Mouse (Mus musculus): Measurements from ENCODE around the gene Slc25a11. TPM values are rescaled to one million over a fixed set of nuclear protein-coding genes. Genes with fewer than 3 reads are reported as not detected.

Slc25a11 gene
- polyA plus RNA-seq, 1 experiment = 162 TPM

DNA sequence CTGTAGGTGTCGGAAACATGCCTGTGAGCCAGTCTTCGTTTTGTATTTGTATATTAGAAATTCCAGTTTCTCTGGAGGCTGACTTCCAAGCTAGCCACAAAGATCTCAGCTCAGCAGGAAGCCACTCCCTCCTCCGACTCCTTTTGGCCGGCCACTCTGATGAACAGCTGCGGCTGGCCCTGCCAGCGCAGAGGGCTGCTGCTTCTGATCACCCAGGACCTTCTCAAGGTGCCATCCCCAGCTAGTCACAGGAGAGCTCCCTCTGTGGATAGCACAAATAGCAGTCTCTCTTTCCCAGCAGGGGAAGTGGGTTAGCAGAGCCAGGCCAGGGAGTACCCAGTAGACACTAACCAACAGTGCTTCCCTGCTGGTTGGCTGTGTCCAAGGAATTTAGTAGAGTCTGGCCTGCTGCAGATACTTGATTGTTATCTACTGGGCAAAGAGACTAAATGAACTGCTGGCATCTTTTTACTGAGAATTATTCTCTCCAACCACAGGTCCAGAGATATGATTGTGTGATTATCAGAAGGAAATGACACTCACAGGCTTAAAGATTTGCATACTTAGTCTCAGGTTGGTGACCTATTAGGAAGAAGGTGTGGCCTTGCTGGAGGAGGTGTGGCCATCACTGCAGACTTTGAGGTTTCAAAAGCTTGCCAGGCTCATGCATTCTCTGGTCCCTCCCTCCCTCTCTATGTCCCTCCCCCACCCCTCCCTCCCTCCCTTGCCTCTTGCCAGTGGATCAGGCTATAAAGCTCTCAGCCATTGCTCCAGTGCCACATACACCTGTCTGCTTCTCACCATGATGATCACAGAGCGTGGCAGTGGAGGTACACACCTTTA lies 25.1 kb downstream of the Slc25a11 start:
- H3K27ac ChIP-seq (ENCODE audit: control insufficient read depth, insufficient read depth, low read length) = no peak overlapping the region
- no peaks in the 10 kb centered on the region for H3K36me3 ChIP-seq (ENCODE audit: control insufficient read depth, insufficient read depth, low read length)
- H3K27me3 ChIP-seq (ENCODE audit: control insufficient read depth, insufficient read depth, low read length) = no peaks in the 10 kb centered on the region
- no peak for DNase-seq
- H3K4me3 ChIP-seq (ENCODE audit: control insufficient read depth, insufficient read depth, low read length) = no peak overlapping the region
- no peaks in the 10 kb centered on the region for H3K4me1 ChIP-seq (replicated peaks; ENCODE audit: control insufficient read depth, insufficient read depth, low read length)
- 79% methylated on average over 7 of the region's 7 CpGs for WGBS
- TF ChIP-seq CTCF (IDR thresholded peaks at IDR 0.05; ENCODE audit: borderline replicate concordance, control insufficient read depth, extremely low read depth, insufficient read depth, low read length, poor library complexity) (no peak), POLR2A (IDR thresholded peaks at IDR 0.05; ENCODE audit: control insufficient read depth, extremely low read depth, insufficient read depth, low read length, poor library complexity) (no peak)

DNA sequence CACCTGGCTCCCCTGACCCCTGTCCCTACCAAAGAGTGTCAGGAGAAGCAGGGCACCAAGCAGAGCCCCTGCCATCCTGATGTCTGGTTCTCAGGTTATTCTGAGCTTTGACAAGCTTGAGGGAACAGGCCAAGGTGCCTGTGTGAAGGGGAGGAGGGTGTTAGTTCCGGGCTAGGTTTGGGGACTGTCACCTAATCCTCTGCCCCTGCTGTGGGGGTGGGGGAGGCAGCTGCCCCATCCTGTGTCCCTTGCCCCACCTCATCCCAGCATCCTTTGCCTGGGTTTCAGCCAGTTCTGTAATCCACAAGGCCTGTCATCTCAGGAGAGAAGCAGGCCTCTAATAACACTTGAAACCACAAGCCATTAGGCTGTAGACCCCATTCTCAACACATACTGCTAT lies 28.2 kb downstream of the Slc25a11 start, which contains the start of gene Chrne:
Gene Chrne, minus strand, starts transcription at position 116 of the 400 bp plus-strand sequence.
- Histone ChIP-seq H3K36me3 (ENCODE audit: control insufficient read depth, insufficient read depth, low read length) (no peaks in the 10 kb centered on the region), H3K4me1 (replicated peaks; ENCODE audit: control insufficient read depth, insufficient read depth, low read length) (peaks cover 16% of the 10 kb centered on the region), H3K4me3 (ENCODE audit: control insufficient read depth, insufficient read depth, low read length) (no peak within 1 kb of the TSS), H3K27ac (ENCODE audit: control insufficient read depth, insufficient read depth, low read length) (no peak within 1 kb of the TSS), H3K27me3 (ENCODE audit: control insufficient read depth, insufficient read depth, low read length) (no peaks in the 10 kb centered on the region)
- DNase-seq = no peak
- TF ChIP-seq CTCF (IDR thresholded peaks at IDR 0.05; ENCODE audit: borderline replicate concordance, control insufficient read depth, extremely low read depth, insufficient read depth, low read length, poor library complexity) = no peak
- no peak for TF ChIP-seq POLR2A (IDR thresholded peaks at IDR 0.05; ENCODE audit: control insufficient read depth, extremely low read depth, insufficient read depth, low read length, poor library complexity)
- 67% methylated on average over 1 of the region's 1 CpGs for WGBS

GRCm38 (mm10) chr11:70615516-70616093 lies 31.7 kb downstream of the Slc25a11 start, which contains the start of gene 4930544D05Rik:
TSS of gene 4930544D05Rik (plus strand) at chr11:70615848.
- no peaks in the 10 kb centered on the region for H3K27me3 ChIP-seq (ENCODE audit: control insufficient read depth, insufficient read depth, low read length)
- DNase-seq = no peak
- H3K4me3 ChIP-seq (ENCODE audit: control insufficient read depth, insufficient read depth, low read length) = peak within 1 kb of the TSS; percentile 64
- peaks cover 10% of the 10 kb centered on the region for H3K36me3 ChIP-seq (ENCODE audit: control insufficient read depth, insufficient read depth, low read length)
- WGBS = 14% methylated on average over 21 of the region's 21 CpGs
- H3K27ac ChIP-seq (ENCODE audit: control insufficient read depth, insufficient read depth, low read length) = no peak within 1 kb of the TSS
- TF ChIP-seq POLR2A (IDR thresholded peaks at IDR 0.05; ENCODE audit: control insufficient read depth, extremely low read depth, insufficient read depth, low read length, poor library complexity) = no peak
- no peak for TF ChIP-seq CTCF (IDR thresholded peaks at IDR 0.05; ENCODE audit: borderline replicate concordance, control insufficient read depth, extremely low read depth, insufficient read depth, low read length, poor library complexity)
- H3K4me1 ChIP-seq (replicated peaks; ENCODE audit: control insufficient read depth, insufficient read depth, low read length) = peaks cover 16% of the 10 kb centered on the region

- Histone ChIP-seq H3K27me3 (ENCODE audit: control insufficient read depth, insufficient read depth, low read length) (no peaks in the 10 kb centered on the region), H3K27ac (ENCODE audit: control insufficient read depth, insufficient read depth, low read length) (no peak overlapping the region), H3K4me1 (replicated peaks; ENCODE audit: control insufficient read depth, insufficient read depth, low read length) (peaks cover 16% of the 10 kb centered on the region), H3K4me3 (ENCODE audit: control insufficient read depth, insufficient read depth, low read length) (peak overlapping the region; percentile 64), H3K36me3 (ENCODE audit: control insufficient read depth, insufficient read depth, low read length) (peaks cover 14% of the 10 kb centered on the region)
- DNase-seq = peak; percentile 79
- TF ChIP-seq POLR2A (IDR thresholded peaks at IDR 0.05; ENCODE audit: control insufficient read depth, extremely low read depth, insufficient read depth, low read length, poor library complexity) = peak; percentile 58
- no peak; the same call in 1 of the 2 replicates for TF ChIP-seq CTCF (IDR thresholded peaks at IDR 0.05; ENCODE audit: borderline replicate concordance, control insufficient read depth, extremely low read depth, insufficient read depth, low read length, poor library complexity)
- 1% methylated on average over 17 of the region's 17 CpGs for WGBS
Observed at GRCm38 (mm10) chr11:70615074-70615473, 32.2 kb downstream of the Slc25a11 start.

DNA sequence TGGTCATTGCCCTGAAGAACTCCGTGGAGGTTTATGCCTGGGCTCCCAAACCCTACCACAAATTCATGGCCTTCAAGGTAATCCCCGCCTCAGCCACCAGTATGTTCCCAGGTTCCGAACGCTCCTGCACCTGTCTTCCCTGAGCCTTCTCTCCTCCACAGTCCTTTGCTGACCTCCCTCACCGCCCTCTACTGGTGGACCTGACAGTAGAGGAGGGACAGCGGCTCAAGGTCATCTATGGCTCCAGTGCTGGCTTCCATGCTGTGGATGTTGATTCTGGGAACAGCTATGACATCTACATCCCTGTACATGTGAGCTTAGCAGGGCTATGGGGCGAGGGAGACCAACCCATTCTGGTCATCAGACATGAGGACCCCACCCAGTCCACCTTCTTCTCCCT lies 34.8 kb downstream of the Slc25a11 start:
- Histone ChIP-seq H3K27me3 (ENCODE audit: control insufficient read depth, insufficient read depth, low read length) (no peaks in the 10 kb centered on the region), H3K36me3 (ENCODE audit: control insufficient read depth, insufficient read depth, low read length) (peaks cover 24% of the 10 kb centered on the region), H3K4me3 (ENCODE audit: control insufficient read depth, insufficient read depth, low read length) (no peak overlapping the region), H3K4me1 (replicated peaks; ENCODE audit: control insufficient read depth, insufficient read depth, low read length) (peaks cover 16% of the 10 kb centered on the region), H3K27ac (ENCODE audit: control insufficient read depth, insufficient read depth, low read length) (no peak overlapping the region)
- DNase-seq = no peak
- 92% methylated on average over 7 of the region's 7 CpGs for WGBS
- no peak for TF ChIP-seq POLR2A (IDR thresholded peaks at IDR 0.05; ENCODE audit: control insufficient read depth, extremely low read depth, insufficient read depth, low read length, poor library complexity)
- no peak for TF ChIP-seq CTCF (IDR thresholded peaks at IDR 0.05; ENCODE audit: borderline replicate concordance, control insufficient read depth, extremely low read depth, insufficient read depth, low read length, poor library complexity)

- Histone ChIP-seq H3K4me3 (ENCODE audit: control insufficient read depth, insufficient read depth, low read length) (no peak overlapping the region), H3K27me3 (ENCODE audit: control insufficient read depth, insufficient read depth, low read length) (no peaks in the 10 kb centered on the region), H3K36me3 (ENCODE audit: control insufficient read depth, insufficient read depth, low read length) (peaks cover 36% of the 10 kb centered on the region), H3K4me1 (replicated peaks; ENCODE audit: control insufficient read depth, insufficient read depth, low read length) (peaks cover 11% of the 10 kb centered on the region), H3K27ac (ENCODE audit: control insufficient read depth, insufficient read depth, low read length) (no peak overlapping the region)
- WGBS = 96% methylated on average over 4 of the region's 4 CpGs
- no peak for DNase-seq
- TF ChIP-seq CTCF (IDR thresholded peaks at IDR 0.05; ENCODE audit: borderline replicate concordance, control insufficient read depth, extremely low read depth, insufficient read depth, low read length, poor library complexity) (no peak), POLR2A (IDR thresholded peaks at IDR 0.05; ENCODE audit: control insufficient read depth, extremely low read depth, insufficient read depth, low read length, poor library complexity) (no peak)
Observed at GRCm38 (mm10) chr11:70610752-70611151, 36.5 kb downstream of the Slc25a11 start.

Measured in thymus, adult 2 months (tissue).